Comparison of ENCODE assay signal across 8 mouse cellular contexts in the genomic region with DNA sequence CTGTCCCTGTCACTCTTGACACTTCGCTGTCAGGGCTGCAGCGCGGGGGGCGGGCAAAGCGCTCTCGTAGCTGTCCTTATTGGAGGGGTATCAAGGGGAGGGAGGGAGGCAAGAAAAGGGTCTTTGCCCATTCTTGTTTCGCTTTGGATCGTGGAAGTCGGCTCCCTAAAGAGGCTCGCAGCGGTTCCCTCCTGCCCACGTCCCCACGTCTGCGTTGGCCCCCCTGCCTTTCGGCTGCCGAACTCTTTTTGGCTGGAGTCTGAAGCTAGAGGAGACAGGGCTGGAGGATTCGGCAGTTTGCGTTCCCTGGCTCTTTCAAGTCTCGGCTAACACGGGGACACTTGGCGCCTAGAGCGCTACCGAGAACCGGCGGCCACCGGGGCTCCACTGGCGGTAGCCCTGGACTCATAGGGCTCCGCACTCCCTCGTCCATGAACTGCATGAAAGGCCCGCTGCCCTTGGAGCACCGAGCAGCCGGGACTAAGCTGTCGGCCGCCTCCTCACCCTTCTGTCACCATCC. TPM values are rescaled to one million over a fixed set of nuclear protein-coding genes. Genes with fewer than 3 reads are reported as not detected.
A peak's percentile ranks its signal among the peaks of the same experiment; 100 is the strongest.
DNase-seq lines count a peak whose midpoint lies in the region; ATAC-seq lines count a peak whose summit lies in the region.

No protein-coding gene starts in this region.

- H3K4me3 ChIP-seq in megakaryocyte, embryonic 14.5 days (replicated peaks), result peak overlapping the region; percentile 93
- peak overlapping the region; percentile 55 for H3K4me3 ChIP-seq in kidney, embryonic 16.5 days (ENCODE audit: low read length)
- peak overlapping the region; percentile 45 for H3K4me3 ChIP-seq in neural tube, embryonic 11.5 days (ENCODE audit: low read depth, low read length)

- peaks cover 99% of the 10 kb centered on the region for H3K27me3 ChIP-seq in megakaryocyte, embryonic 14.5 days (replicated peaks)
- H3K27me3 ChIP-seq in kidney, embryonic 16.5 days (ENCODE audit: insufficient read depth, low read length), result peaks cover 95% of the 10 kb centered on the region
- H3K27me3 ChIP-seq in neural tube, embryonic 11.5 days (ENCODE audit: control insufficient read depth, insufficient read depth, low read length), result peaks cover 93% of the 10 kb centered on the region

- H3K36me3 ChIP-seq in megakaryocyte, embryonic 14.5 days (replicated peaks; ENCODE audit: low read length), result no peaks in the 10 kb centered on the region
- H3K36me3 ChIP-seq in kidney, embryonic 16.5 days (ENCODE audit: insufficient read depth, low read length), result no peaks in the 10 kb centered on the region
- no peaks in the 10 kb centered on the region for H3K36me3 ChIP-seq in neural tube, embryonic 11.5 days (ENCODE audit: control insufficient read depth, insufficient read depth, low read length)

- WGBS in kidney, embryonic 16.5 days, result under 1% methylated on average over 34 of the region's 34 CpGs
- 0% methylated on average over 34 of the region's 34 CpGs for WGBS in neural tube, embryonic 11.5 days

- H3K4me1 ChIP-seq in megakaryocyte, embryonic 14.5 days, result peaks cover 47% of the 10 kb centered on the region
- peaks cover 11% of the 10 kb centered on the region for H3K4me1 ChIP-seq in kidney, embryonic 16.5 days (ENCODE audit: insufficient read depth, low read length)
- H3K4me1 ChIP-seq in neural tube, embryonic 11.5 days (ENCODE audit: control insufficient read depth, insufficient read depth, low read length), result peaks cover 5% of the 10 kb centered on the region

- peak overlapping the region; percentile 45 for H3K9ac ChIP-seq in kidney, embryonic 16.5 days (replicated peaks; ENCODE audit: low read length)
- no peak overlapping the region; the same call in 1 of the 2 replicates for H3K9ac ChIP-seq in neural tube, embryonic 11.5 days (ENCODE audit: low read length)

- peak; percentile 11 to 66 for DNase-seq in adrenal gland, adult (ENCODE audit: inconsistent age in 2 of 2, low spot score in 1 of 2)
- DNase-seq in adrenal gland, adult 18-20 months (ENCODE audit: low spot score in 2 of 2), result no peak
- DNase-seq in neural tube, embryonic 11.5 days (ENCODE audit: low spot score), result peak; percentile 64
- DNase-seq in layer of hippocampus, postnatal 14 days (ENCODE audit: low spot score in 2 of 2), result no peak
- DNase-seq in spleen, postnatal 14 days (ENCODE audit: low spot score in 2 of 2), result no peak

- H3K4me2 ChIP-seq in kidney, embryonic 16.5 days (replicated peaks; ENCODE audit: low read depth, low read length), result peak overlapping the region; percentile 80
- H3K4me2 ChIP-seq in neural tube, embryonic 11.5 days (ENCODE audit: low read depth), result peak overlapping the region; percentile 91

- no peak overlapping the region for H3K27ac ChIP-seq in kidney, embryonic 16.5 days (ENCODE audit: low read length)
- no peak overlapping the region for H3K27ac ChIP-seq in neural tube, embryonic 11.5 days (ENCODE audit: low read depth, low read length)

- H3K9me3 ChIP-seq in megakaryocyte, embryonic 14.5 days, result peaks cover 18% of the 10 kb centered on the region
- no peaks in the 10 kb centered on the region for H3K9me3 ChIP-seq in kidney, embryonic 16.5 days (ENCODE audit: low read length)
- H3K9me3 ChIP-seq in neural tube, embryonic 11.5 days (ENCODE audit: control insufficient read depth, low read length), result no peaks in the 10 kb centered on the region

- no peak for ATAC-seq in megakaryocyte, adult 5-6 weeks (ENCODE audit: poor library complexity, severe bottlenecking)
- ATAC-seq in kidney, embryonic 16.5 days (ENCODE audit: low FRiP score, low TSS enrichment), result peak; percentile 0
- ATAC-seq in neural tube, embryonic 11.5 days (ENCODE audit: insufficient read depth, low FRiP score, low TSS enrichment), result peak; percentile 15

RNA-seq across cellular contexts. Expression of a gene that starts 14.5 kb away (rescaled TPM):
- under 1 TPM in 1 of 2 experiments, not detected in 1; 0.35 TPM for total RNA-seq in adrenal gland, adult 18-20 months (2021)
- 0.11 TPM in 1 of 2 replicates, not detected in the other for polyA plus RNA-seq in megakaryocyte, embryonic 14.5 days (2012; ENCODE audit: insufficient read depth, low replicate concordance)
- total RNA-seq in megakaryocyte, adult 5-6 weeks (2015), result not detected in 2 replicates
- total RNA-seq in megakaryocyte, adult 5-6 weeks (2017), result not detected in 2 replicates
- 7.2 and 10.3 TPM in 2 replicates for polyA plus RNA-seq in kidney, embryonic 16.5 days (2015; fragmentation: Nextera tagmentation; extraction: Ambion mirVana)
- polyA plus RNA-seq in neural tube, embryonic 11.5 days (2014; fragmentation: Nextera tagmentation; extraction: Ambion mirVana), result 16.1 and 19.1 TPM in 2 replicates
- total RNA-seq in layer of hippocampus, postnatal 14 days (2021), result under 1 TPM in 1 of 2 experiments, not detected in 1; 0.45 TPM

Comparison
In these comparisons a context has a peak if more than half of its experiments do, and no peak if none do; other contexts are left out.
1. DNase-seq: peak in adrenal gland, adult (2 of 2) and neural tube, embryonic 11.5 days (single experiment); none in adrenal gland, adult 18-20 months (0 of 2), layer of hippocampus, postnatal 14 days (0 of 2) and spleen, postnatal 14 days (0 of 2).
2. Peak in every context shown above with its lines, with median percentiles within 50 percentile points of each other: H3K4me3 ChIP-seq.